Mouse (Mus musculus) heart, postnatal 0 days (tissue): ENCODE data around the gene Smim13.

Source experiments
- CTCF ChIP-seq: IDR thresholded peaks from 2 replicates; pipeline ENCODE4 v1.5.1; 2016; ENCODE audit warnings: antibody characterized with exemption, control low read depth, low read depth
- EP300 ChIP-seq: IDR thresholded peaks from 2 replicates; pipeline ENCODE4 v1.6.1; 2016; ENCODE audit warnings: antibody characterized with exemption, low read depth

DNA sequence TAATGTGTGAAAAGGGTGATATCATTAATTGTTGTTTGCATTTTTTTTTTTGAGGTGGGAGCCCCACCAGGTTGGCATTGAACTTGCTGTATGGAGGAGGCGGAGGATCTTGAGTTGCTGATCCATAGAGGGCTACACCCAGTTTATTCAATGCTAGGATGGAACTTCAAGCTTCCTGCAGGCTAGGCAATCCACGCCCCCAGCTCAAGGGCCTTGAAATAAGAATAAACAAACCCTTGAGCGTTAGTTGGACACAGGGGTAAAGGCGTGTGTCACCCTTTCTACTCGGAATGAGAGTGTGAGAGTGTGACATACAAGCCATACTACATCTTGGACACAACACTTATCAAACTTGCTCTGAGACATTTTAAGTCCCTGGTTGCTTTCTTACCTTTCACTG, 2.0 kb downstream of the Smim13 start:
- TF ChIP-seq CTCF: no peak
- TF ChIP-seq EP300: no peak
